Mouse (Mus musculus) c-Kit-negative CD71-positive TER-119-positive erythroid progenitor cells, embryonic 14.5 days (primary cell): ENCODE measurements around the gene Cd37.
A peak's percentile ranks its signal among the peaks of the same experiment; 100 is the strongest.

Experiments used
- DNase-seq: peaks from one replicate; pipeline ENCODE4 v3.0.0-alpha.2; 2013; ENCODE audit warnings: low read depth, low spot score

Gene Cd37

DNA sequence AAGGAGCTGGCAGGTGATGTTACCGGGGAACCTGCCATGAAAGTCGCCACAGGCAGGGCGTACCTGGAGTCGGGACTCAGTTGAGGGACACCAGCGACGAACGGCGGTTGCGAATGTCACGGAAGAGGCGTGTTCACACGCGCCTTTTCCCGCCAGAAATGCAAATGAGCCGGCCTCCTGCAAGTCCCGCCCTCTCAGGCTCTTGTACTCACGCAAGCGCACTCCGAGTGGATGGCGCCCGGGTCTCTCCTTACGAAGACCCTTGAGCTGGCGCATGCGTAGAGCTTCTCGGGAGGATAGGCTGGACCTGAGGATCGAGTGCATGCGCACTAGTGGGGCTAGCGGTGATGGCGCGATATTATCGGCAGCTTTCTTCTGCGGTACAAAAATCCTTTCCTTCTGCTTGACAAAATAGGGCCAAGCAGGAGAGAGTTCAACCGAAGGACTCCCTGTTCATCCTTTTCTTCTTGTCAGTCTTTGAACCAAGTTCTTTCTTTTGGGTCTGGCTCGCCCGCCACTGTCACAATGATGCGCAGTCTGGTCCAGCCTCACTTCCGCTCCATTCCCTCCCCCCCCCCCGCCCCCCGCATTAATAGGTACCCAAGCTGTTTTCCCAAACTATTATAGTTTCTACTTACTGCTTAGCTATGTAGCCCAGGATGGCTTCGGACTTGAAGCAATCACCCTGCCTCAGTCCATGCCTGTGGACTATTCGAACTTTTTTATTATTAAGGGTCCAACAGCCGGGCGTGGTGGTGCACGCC lies 34.4 kb downstream of the Cd37 start, which contains the start of gene Ccdc155:
Ccdc155 (minus strand) TSS at position 513 of the 764 bp plus-strand sequence.
- peak; percentile 54 for DNase-seq

DNA sequence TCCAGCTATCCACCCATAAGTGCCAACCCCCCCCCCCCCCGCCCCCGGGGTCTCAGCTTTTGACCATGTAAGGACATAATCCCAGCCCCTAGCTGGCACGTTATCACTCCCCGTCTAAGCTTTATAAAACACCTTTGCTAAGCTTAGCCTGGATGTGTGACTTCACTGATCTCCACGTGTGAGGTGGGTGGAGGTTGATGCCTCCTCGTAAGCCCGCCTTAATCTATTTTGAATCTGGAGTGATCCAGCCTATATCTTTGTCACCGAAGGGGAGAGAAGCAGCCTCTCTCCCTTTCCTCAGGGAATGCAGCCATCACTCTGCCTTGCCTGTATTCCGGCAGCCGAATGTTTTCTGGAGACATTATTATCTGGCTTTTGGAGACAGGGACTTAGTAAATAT lies 36.3 kb downstream of the Cd37 start:
- no peak for DNase-seq

GRCm38 (mm10) chr7:45198961-45199360 lies 40.0 kb downstream of the Cd37 start:
- no peak for DNase-seq

- DNase-seq: no peak
Observed at GRCm38 (mm10) chr7:45198435-45198834, 40.5 kb downstream of the Cd37 start.

GRCm38 (mm10) chr7:45196994-45197393 lies 41.9 kb downstream of the Cd37 start:
- no peak for DNase-seq

- no peak for DNase-seq
Observed at GRCm38 (mm10) chr7:45196176-45196535, 42.8 kb downstream of the Cd37 start.

- no peak for DNase-seq
Observed at GRCm38 (mm10) chr7:45195341-45196175, 43.4 kb downstream of the Cd37 start.

GRCm38 (mm10) chr7:45193871-45194785 lies 44.8 kb downstream of the Cd37 start:
- no peak for DNase-seq

GRCm38 (mm10) chr7:45193406-45193805 lies 45.5 kb downstream of the Cd37 start:
- DNase-seq: no peak

DNA sequence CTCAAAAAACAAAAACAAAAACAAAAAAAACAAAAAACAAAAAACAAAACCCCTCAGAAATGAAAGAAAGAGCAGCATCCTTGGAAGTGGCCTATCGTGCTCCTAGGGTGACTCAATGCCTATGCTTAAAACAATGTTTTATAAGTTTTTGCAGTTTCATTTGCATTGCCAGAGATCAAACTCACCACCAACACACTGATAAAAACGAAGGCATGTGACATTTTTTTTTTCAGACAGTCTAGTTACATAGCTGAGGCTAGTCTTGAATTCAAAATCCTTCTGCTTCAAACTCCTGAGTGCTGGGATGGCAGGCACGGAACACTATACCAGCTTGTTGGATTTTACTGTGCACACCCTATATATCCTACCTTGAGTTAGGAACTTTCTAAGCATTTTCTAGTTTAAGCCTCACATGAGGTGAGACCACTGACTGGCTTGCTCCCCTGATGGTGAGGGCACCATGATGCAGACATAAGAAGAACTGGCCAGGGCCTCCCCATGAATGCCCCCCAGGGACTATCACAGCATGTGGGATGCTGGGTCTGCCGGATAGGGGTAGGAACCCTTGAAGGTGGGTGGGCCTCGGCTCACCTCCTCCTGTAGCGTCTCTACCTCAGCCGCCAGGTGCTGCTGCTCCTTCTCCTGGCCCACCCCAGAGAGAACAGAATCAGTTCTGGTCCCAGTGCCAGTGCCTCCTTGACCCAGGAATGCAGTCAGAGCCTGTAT lies 46.2 kb downstream of the Cd37 start:
- DNase-seq: no peak

DNA sequence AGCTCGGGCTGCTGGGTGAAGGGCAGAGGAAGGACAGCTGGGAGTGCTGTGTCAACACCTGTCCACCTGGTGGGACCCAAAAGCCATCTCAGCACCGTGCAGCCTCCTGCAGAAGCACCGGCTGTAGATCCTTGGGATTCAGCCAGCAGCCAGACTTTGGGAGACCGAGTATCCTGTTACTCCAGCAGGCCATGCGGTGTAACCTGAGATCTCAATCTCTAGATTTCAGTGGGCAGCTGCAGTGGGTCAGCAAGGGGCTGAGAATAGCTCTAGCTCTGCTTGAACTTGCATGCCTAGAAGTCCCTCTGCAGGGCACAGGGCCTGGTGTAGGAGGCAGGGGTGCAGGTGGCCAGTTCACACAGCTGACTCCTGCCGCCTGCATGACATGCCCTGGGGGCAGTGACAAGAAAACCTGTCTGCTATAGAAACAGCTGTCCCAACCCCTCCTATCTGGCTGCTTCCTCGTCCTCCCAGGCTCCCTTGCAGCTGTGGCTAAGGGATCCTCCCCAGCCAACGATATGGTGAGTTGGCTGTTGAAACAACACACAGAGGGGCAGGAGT lies 47.0 kb downstream of the Cd37 start:
- no peak for DNase-seq

- DNase-seq: no peak
Observed at GRCm38 (mm10) chr7:45191161-45191560, 47.8 kb downstream of the Cd37 start.

GRCm38 (mm10) chr7:45190186-45190585 lies 48.7 kb downstream of the Cd37 start:
- DNase-seq: no peak

- DNase-seq: no peak
Observed at GRCm38 (mm10) chr7:45189600-45189999, 49.3 kb downstream of the Cd37 start.

DNA sequence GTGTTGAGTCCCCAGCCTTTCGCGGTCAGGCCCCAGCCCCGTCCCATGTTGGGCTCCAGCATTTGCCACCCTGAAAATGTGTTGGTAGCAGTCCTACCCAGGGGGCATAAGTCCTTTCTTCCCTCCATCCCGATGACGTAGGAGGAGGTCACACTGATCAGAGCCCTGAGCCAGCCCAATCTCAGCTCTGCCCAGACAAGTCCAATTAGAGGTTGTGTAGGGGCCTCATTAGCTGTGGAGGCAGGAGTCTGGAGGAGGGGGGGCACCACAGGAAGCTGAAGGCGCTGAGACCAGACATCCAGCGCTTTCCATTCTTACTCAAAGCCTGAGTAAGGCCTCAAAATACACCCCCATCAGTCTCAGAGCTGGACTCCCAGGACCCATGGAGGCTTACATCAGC lies 53.0 kb downstream of the Cd37 start:
- no peak for DNase-seq

DNA sequence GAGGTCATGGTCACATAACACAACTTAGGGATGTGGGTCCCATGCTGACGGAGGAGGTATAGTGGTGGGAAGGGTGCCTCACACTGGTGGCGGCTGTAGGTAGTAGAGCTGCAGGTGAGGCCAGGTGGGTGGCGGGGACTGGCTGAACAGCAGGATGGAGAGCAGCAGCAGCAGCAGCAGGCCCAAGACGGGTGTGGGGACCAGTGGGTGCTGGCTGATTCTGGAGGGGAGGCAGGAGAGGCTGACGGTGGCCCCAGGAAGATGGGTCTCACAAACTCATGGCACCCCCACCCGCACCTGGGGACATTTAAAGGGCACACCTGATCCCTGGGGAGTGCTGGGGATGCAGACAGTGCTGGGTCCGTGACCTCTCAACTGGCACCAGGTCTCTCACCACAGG lies 55.2 kb downstream of the Cd37 start:
- no peak for DNase-seq
